In genomic region chr5:141694901-141695300, GRCm38 (mm10) we compare ENCODE assay signal across 24 mouse cellular contexts.
A peak's percentile ranks its signal among the peaks of the same experiment; 100 is the strongest.
DNase-seq lines count a peak whose midpoint lies in the region; ATAC-seq and TF ChIP-seq lines count a peak whose summit lies in the region.
"Had no signal": no experiment of that assay in that cellular context is flagged by ENCODE, and none has a peak within 500 bp of the region (broad histone marks: within the 10 kb centered on the region; RNA-seq: fewer than 3 reads in every experiment).

No protein-coding gene starts in this region.

- H3K9me3 ChIP-seq in forebrain, embryonic 14.5 days (replicated peaks; ENCODE audit: control insufficient read depth, low read length) = no peaks in the 10 kb centered on the region
- H3K9me3 ChIP-seq in forebrain, embryonic 10.5 days = no peaks in the 10 kb centered on the region
- H3K9me3 ChIP-seq in midbrain, embryonic 13.5 days = no peaks in the 10 kb centered on the region
- no peaks in the 10 kb centered on the region for H3K9me3 ChIP-seq in midbrain, embryonic 15.5 days
- no peaks in the 10 kb centered on the region for H3K9me3 ChIP-seq in limb, embryonic 11.5 days (ENCODE audit: control insufficient read depth, low read length)
- no peaks in the 10 kb centered on the region for H3K9me3 ChIP-seq in stomach, postnatal 0 days (ENCODE audit: control insufficient read depth, low read length)
- H3K9me3 ChIP-seq: heart, embryonic 10.5 days; heart, embryonic 15.5 days; limb, embryonic 13.5 days; lung, embryonic 15.5 days; midbrain, embryonic 12.5 days had no signal

- no peak overlapping the region for H3K4me3 ChIP-seq in forebrain, embryonic 14.5 days (ENCODE audit: low read depth, low read length)
- no peak overlapping the region for H3K4me3 ChIP-seq in forebrain, embryonic 10.5 days
- H3K4me3 ChIP-seq in midbrain, embryonic 13.5 days (replicated peaks) = no peak overlapping the region
- no peak overlapping the region for H3K4me3 ChIP-seq in midbrain, embryonic 15.5 days
- no peak overlapping the region for H3K4me3 ChIP-seq in limb, embryonic 11.5 days (ENCODE audit: low read depth, low read length)
- no peak overlapping the region for H3K4me3 ChIP-seq in stomach, postnatal 0 days (ENCODE audit: low read depth, low read length)
- H3K4me3 ChIP-seq: heart, embryonic 10.5 days; heart, embryonic 15.5 days; limb, embryonic 13.5 days; lung, embryonic 15.5 days; midbrain, embryonic 12.5 days had no signal

- WGBS in forebrain, embryonic 14.5 days = 19% methylated on average over 12 of the region's 12 CpGs
- WGBS in forebrain, embryonic 10.5 days = 56% methylated on average over 12 of the region's 12 CpGs
- WGBS in midbrain, embryonic 13.5 days = 42% methylated on average over 12 of the region's 12 CpGs
- WGBS in midbrain, embryonic 15.5 days = 42% methylated on average over 12 of the region's 12 CpGs
- WGBS in limb, embryonic 11.5 days = 39% methylated on average over 12 of the region's 12 CpGs
- WGBS in stomach, postnatal 0 days = 48% methylated on average over 12 of the region's 12 CpGs

- H3K27me3 ChIP-seq in forebrain, embryonic 14.5 days (replicated peaks; ENCODE audit: control insufficient read depth, insufficient read depth, low read length) = no peaks in the 10 kb centered on the region
- peaks cover 17% of the 10 kb centered on the region for H3K27me3 ChIP-seq in forebrain, embryonic 10.5 days (ENCODE audit: poor library complexity, severe bottlenecking)
- no peaks in the 10 kb centered on the region for H3K27me3 ChIP-seq in midbrain, embryonic 13.5 days
- no peaks in the 10 kb centered on the region for H3K27me3 ChIP-seq in midbrain, embryonic 15.5 days (replicated peaks)
- H3K27me3 ChIP-seq in limb, embryonic 11.5 days (ENCODE audit: control insufficient read depth, insufficient read depth, low read length) = no peaks in the 10 kb centered on the region
- no peaks in the 10 kb centered on the region for H3K27me3 ChIP-seq in stomach, postnatal 0 days (ENCODE audit: control insufficient read depth, insufficient read depth, low read length)
- H3K27me3 ChIP-seq: heart, embryonic 15.5 days; limb, embryonic 13.5 days; lung, embryonic 15.5 days had no signal

- TF ChIP-seq POLR2A in brain, embryonic 14.5 days (IDR thresholded peaks at IDR 0.05; ENCODE audit: borderline replicate concordance, extremely low read depth, insufficient read depth, insufficient read length, poor library complexity, severe bottlenecking) = no peak

- no peak overlapping the region for H3K9ac ChIP-seq in forebrain, embryonic 14.5 days (ENCODE audit: low read length)
- H3K9ac ChIP-seq in midbrain, embryonic 13.5 days (replicated peaks) = no peak overlapping the region
- no peak overlapping the region for H3K9ac ChIP-seq in midbrain, embryonic 15.5 days
- H3K9ac ChIP-seq in limb, embryonic 11.5 days (ENCODE audit: low read length) = no peak overlapping the region
- no peak overlapping the region for H3K9ac ChIP-seq in stomach, postnatal 0 days (ENCODE audit: low read length)
- H3K9ac ChIP-seq: heart, embryonic 15.5 days; limb, embryonic 13.5 days; lung, embryonic 15.5 days; midbrain, embryonic 12.5 days had no signal

- 0 out of 2 replicates have a peak, but pooled peaks cover 2% of the 10 kb centered on the region for H3K4me1 ChIP-seq in forebrain, embryonic 14.5 days (ENCODE audit: control insufficient read depth, insufficient read depth, low read length)
- H3K4me1 ChIP-seq in forebrain, embryonic 10.5 days = peaks cover 23% of the 10 kb centered on the region
- H3K4me1 ChIP-seq in midbrain, embryonic 13.5 days (replicated peaks) = peaks cover 19% of the 10 kb centered on the region
- H3K4me1 ChIP-seq in midbrain, embryonic 15.5 days = peaks cover 4% of the 10 kb centered on the region; the same call in 1 of the 2 replicates
- H3K4me1 ChIP-seq in limb, embryonic 11.5 days (ENCODE audit: control insufficient read depth, insufficient read depth, low read length) = peaks cover 6% of the 10 kb centered on the region; the same call in 1 of the 2 replicates
- 0 out of 2 replicates have a peak, but pooled peaks cover 3% of the 10 kb centered on the region for H3K4me1 ChIP-seq in stomach, postnatal 0 days (replicated peaks; ENCODE audit: control insufficient read depth, insufficient read depth)

- no peak for TF ChIP-seq EP300 in stomach, postnatal 0 days (optimal IDR thresholded peaks at IDR 0.05)

- no peak for ATAC-seq in forebrain, embryonic 14.5 days
- 0 out of 2 replicates have a peak, but pooled peaks have one; percentile 37 for ATAC-seq in midbrain, embryonic 13.5 days
- no peak for ATAC-seq in midbrain, embryonic 15.5 days (replicated peaks)
- no peak for ATAC-seq in limb, embryonic 11.5 days (ENCODE audit: insufficient number of reproducible peaks, low FRiP score, low TSS enrichment, low read depth)
- no peak for ATAC-seq in stomach, postnatal 0 days (ENCODE audit: low FRiP score, low TSS enrichment)
- ATAC-seq: CD4-positive, CD25-positive, alpha-beta regulatory T cell, adult 4 months; intestine, embryonic 16.5 days had no signal

- no peak for TF ChIP-seq CTCF in brain, embryonic 14.5 days (IDR thresholded peaks at IDR 0.05; ENCODE audit: borderline replicate concordance, extremely low read depth, insufficient read depth, insufficient read length)
- no peak for TF ChIP-seq CTCF in stomach, postnatal 0 days (IDR thresholded peaks at IDR 0.05; ENCODE audit: low read depth)

- peak; percentile 40 for DNase-seq in forebrain, embryonic 14.5 days (ENCODE audit: low spot score)
- no peak for DNase-seq in forebrain, embryonic 10.5 days (ENCODE audit: extremely low spot score, low spot score)
- DNase-seq in brain, embryonic 14.5 days (ENCODE audit: low read depth) = peak; percentile 57
- DNase-seq in limb, embryonic 11.5 days (ENCODE audit: low spot score) = peak; percentile 22
- no peak for DNase-seq in stomach, postnatal 0 days (ENCODE audit: low spot score)
- DNase-seq: adrenal gland, postnatal 14 days; cerebellum, adult 18-20 months; cerebellum, postnatal 10 days; gastrocnemius, postnatal 10 days; kidney, postnatal 10 days; layer of hippocampus, postnatal 36 days; spleen, adult 18-20 months; thymus, adult 18-20 months; thymus, postnatal 25 days had no signal

- H3K27ac ChIP-seq in forebrain, embryonic 14.5 days (ENCODE audit: low read depth, low read length) = no peak overlapping the region
- no peak overlapping the region for H3K27ac ChIP-seq in forebrain, embryonic 10.5 days
- no peak overlapping the region for H3K27ac ChIP-seq in midbrain, embryonic 13.5 days
- no peak overlapping the region for H3K27ac ChIP-seq in midbrain, embryonic 15.5 days
- no peak overlapping the region for H3K27ac ChIP-seq in limb, embryonic 11.5 days (replicated peaks; ENCODE audit: low read depth, low read length)
- no peak overlapping the region for H3K27ac ChIP-seq in stomach, postnatal 0 days (replicated peaks)
- H3K27ac ChIP-seq: heart, embryonic 10.5 days; heart, embryonic 15.5 days; limb, embryonic 13.5 days; lung, embryonic 15.5 days; midbrain, embryonic 12.5 days had no signal

- no peaks in the 10 kb centered on the region for H3K36me3 ChIP-seq in forebrain, embryonic 14.5 days (ENCODE audit: control insufficient read depth, insufficient read depth, low read length)
- H3K36me3 ChIP-seq in forebrain, embryonic 10.5 days (replicated peaks) = no peaks in the 10 kb centered on the region
- no peaks in the 10 kb centered on the region for H3K36me3 ChIP-seq in midbrain, embryonic 13.5 days
- no peaks in the 10 kb centered on the region for H3K36me3 ChIP-seq in midbrain, embryonic 15.5 days (replicated peaks)
- no peaks in the 10 kb centered on the region for H3K36me3 ChIP-seq in limb, embryonic 11.5 days (ENCODE audit: control insufficient read depth, insufficient read depth, low read length)
- no peaks in the 10 kb centered on the region for H3K36me3 ChIP-seq in stomach, postnatal 0 days (ENCODE audit: control insufficient read depth, insufficient read depth, low read length)
- H3K36me3 ChIP-seq: heart, embryonic 10.5 days; heart, embryonic 15.5 days; limb, embryonic 13.5 days; lung, embryonic 15.5 days; midbrain, embryonic 12.5 days had no signal

- no peak overlapping the region for H3K4me2 ChIP-seq in forebrain, embryonic 14.5 days (ENCODE audit: low read length)
- no peak overlapping the region for H3K4me2 ChIP-seq in midbrain, embryonic 13.5 days (replicated peaks)
- H3K4me2 ChIP-seq in midbrain, embryonic 15.5 days = no peak overlapping the region
- no peak overlapping the region for H3K4me2 ChIP-seq in limb, embryonic 11.5 days (ENCODE audit: low read depth, severe bottlenecking)
- no peak overlapping the region for H3K4me2 ChIP-seq in stomach, postnatal 0 days (replicated peaks; ENCODE audit: low read depth)
- H3K4me2 ChIP-seq: heart, embryonic 15.5 days; limb, embryonic 13.5 days; liver, embryonic 11.5 days; lung, embryonic 15.5 days; midbrain, embryonic 12.5 days had no signal

Comparison
In these comparisons a context has a peak if more than half of its experiments do, and no peak if none do; other contexts are left out.
1. DNase-seq: peak in forebrain, embryonic 14.5 days (single experiment), brain, embryonic 14.5 days (single experiment) and limb, embryonic 11.5 days (single experiment); none in forebrain, embryonic 10.5 days (single experiment) and stomach, postnatal 0 days (single experiment).